Mouse (Mus musculus): ENCODE measurements around the gene Galntl6.

DNA sequence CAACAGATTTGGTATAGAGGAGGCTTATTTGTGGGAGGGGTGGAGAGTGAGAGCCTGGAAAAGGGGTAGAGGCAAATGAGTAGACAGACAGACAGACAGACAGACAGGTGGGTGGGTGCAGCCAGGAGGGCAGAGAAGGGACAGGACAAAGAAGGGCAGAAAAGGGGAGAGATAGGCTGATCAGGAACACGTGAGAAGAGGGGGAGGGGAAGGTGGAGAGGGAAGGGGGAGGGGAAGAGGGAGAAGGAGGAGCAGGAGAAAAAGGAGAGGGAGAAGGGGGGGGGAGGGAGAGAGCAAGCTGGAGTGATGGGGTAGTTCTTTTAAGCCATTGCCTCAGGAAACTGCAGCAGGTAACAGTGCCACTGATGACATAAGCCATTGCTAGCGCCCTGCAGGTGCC, 1144.9 kb downstream of the Galntl6 start:
- TF ChIP-seq TAL1 (IDR thresholded peaks at IDR 0.05; ENCODE audit: low read length) = no peak
- TF ChIP-seq GATA1 (IDR thresholded peaks at IDR 0.05; ENCODE audit: low read length) = no peak
